Mouse (Mus musculus) brain, adult 2 months (tissue): ENCODE measurements at regions not wholly inside any gene's neighbourhood (a gene's known extent, or its start where the extent isn't known, plus 50 kb on each side); places are given as distances from the start of the nearest gene placed in this dataset.

Experiments used
- DNase-seq: peaks from one replicate; pipeline ENCODE4 v3.0.0; 2011; ENCODE audit warnings: low read depth, low spot score

GRCm38 (mm10) chr9:52379031-52379430, 210.7 kb upstream of the Zc3h12c start:
- DNase-seq, result no peak

- no peak for DNase-seq
Observed at GRCm38 (mm10) chr9:52377761-52378160, 209.4 kb upstream of the Zc3h12c start.

GRCm38 (mm10) chr9:52376914-52377313, 208.5 kb upstream of the Zc3h12c start:
- DNase-seq, result no peak

GRCm38 (mm10) chr9:52371296-52371695, 202.9 kb upstream of the Zc3h12c start:
- no peak for DNase-seq

GRCm38 (mm10) chr9:52368911-52369310, 200.5 kb upstream of the Zc3h12c start:
- peak; percentile 52 for DNase-seq

- no peak for DNase-seq
Observed at GRCm38 (mm10) chr9:52368080-52368479, 199.7 kb upstream of the Zc3h12c start.

- DNase-seq, result no peak
Observed at GRCm38 (mm10) chr9:52366046-52366445, 197.7 kb upstream of the Zc3h12c start.

- no peak for DNase-seq
Observed at GRCm38 (mm10) chr9:52361599-52361998, 193.2 kb upstream of the Zc3h12c start.

DNA sequence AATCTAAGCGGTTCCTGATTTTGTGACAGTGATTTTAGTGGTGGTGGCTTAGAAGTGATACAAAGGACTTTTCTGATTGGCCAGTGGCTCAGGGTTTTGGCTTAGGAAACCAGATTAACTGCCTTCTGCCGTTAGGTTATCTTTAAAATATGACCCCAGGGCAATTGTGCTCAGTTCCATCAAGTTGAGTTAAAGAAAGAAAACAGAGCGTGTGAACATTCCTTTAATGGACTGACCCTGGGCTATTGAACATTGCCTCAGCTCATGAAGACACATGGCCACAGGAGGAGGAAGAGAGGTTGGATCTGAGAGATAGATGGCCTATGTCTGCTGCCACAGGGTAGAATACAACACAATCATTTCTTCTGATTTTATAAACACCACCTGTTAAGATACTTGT, 191.0 kb upstream of the Zc3h12c start:
- DNase-seq, result no peak

GRCm38 (mm10) chr9:52356549-52356948, 188.2 kb upstream of the Zc3h12c start:
- DNase-seq, result no peak

DNA sequence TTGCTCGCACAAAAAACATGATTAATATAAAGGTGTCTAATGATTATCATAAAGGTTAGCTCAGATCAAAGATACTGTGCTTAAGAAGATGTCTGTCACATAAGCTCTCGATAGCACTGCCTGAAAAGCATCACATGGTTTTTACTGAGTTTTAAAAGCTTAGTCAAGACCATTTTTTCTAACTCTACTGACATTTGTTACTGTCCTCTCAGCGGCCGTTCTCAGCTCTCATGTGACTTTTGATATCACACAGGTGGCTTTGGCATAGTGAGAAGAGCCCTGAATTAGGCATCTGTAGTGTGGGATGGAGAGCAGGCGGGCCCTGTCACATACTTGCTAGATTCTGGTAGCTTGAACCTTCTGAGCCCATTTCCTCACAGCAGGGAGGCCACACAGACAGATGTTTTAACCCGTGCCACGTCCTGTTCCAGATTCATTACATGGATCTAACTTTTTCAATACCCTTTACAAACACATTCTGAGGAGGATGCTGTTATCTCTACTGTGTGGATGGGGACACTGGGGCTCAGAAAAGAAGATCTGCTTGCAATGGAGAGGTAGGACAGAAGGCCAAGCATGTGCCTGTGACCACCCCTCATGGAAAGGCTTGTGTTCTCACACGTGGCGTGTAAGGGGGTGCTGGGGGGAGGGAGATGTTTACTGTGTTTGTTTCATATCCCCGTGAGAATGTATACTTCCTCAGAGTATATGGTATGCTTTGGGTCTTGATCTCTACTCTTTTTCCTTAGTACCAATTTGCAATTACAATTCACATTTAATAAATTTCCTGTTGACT, 187.0 kb upstream of the Zc3h12c start:
- DNase-seq, result no peak

DNA sequence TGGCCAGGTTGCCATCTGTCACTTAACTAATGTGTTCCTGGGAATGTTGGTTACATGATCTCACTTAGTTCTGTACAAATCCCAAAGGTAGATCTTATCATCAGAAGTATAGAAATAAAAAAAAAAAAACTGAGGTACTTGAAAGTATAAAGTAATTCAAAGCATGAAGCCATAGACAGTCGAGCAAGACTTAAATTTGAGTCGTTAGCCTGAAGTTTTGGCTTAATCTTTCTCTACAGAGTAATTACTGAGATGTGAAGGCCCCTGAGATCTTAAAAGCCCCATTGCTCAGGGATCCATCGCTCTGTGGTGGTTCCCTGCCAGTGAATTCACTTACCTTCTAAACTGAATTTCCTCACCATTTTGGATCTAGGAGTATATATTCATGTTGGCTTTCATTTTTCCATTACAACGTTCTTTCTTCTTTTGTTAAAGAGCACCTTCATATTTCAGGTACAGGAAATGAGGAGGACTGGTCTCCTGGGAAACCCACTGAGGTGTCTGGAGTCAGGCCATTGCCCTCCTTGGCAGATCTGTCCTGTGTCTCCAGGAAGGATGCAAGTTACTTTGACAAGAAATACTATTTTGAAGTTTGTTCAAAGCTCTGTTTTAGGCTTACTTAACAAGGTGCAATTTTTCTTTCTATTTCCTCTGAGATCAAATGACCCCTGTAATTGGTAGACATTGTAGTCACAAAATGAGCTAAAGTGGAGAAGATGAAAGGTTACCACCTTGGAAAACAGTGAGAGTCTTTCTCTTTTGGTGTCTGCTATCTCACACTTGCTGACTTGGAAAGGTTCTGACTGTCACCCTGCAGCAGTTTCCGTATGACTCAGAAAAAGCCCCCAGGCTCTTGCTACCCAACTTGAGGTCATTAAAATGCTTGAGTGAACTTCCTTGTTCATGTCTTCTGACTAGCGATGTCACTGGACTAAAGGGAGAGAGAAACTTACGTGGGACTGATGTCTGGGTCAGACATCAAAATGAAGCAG, 180.5 kb upstream of the Zc3h12c start:
- no peak for DNase-seq

GRCm38 (mm10) chr9:52344177-52344877, 176.0 kb upstream of the Zc3h12c start:
- DNase-seq, result no peak

- DNase-seq, result no peak
Observed at GRCm38 (mm10) chr9:52341029-52341428, 172.7 kb upstream of the Zc3h12c start.

GRCm38 (mm10) chr9:52337786-52338322, 169.5 kb upstream of the Zc3h12c start:
- no peak for DNase-seq

GRCm38 (mm10) chr9:52334767-52335166, 166.4 kb upstream of the Zc3h12c start:
- no peak for DNase-seq

GRCm38 (mm10) chr9:52333884-52334283, 165.5 kb upstream of the Zc3h12c start:
- no peak for DNase-seq

DNA sequence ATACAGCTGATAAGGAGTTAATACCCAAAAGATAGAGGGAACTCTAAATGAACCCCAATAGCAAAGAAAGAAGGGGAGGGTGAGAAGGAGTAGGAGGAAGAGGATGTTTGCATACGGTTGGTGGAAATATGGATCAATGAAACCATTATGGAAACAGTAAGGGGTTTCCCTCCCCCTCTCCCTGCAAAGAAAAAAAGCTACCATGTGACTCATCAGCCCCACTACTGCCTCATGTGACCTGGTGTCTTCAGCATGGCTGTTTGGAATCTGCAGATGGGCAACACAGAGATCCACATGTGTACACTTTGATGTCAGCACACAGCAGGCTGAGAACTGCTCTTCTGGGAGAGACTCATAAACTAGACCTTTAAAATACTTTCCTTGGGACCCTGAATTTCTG, 163.4 kb upstream of the Zc3h12c start:
- no peak for DNase-seq

DNA sequence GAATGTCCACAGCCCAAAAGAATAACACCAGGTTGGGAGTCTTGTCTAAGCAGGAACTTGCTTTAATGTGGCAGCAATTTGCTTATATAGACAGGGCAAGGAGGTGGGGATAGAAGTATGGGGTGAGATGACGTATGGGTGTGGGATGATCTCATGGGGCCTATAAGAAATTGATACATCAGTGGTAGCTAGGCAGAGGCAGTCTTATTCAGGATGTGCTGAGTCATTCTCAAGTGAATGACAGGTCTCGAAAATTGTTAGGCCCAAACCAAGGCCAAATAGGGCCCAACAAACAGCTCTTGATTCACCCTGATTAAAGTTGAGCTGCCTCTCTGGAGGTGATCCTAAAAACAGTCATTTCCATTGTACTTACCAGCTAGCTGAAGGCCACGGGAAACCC, 162.3 kb upstream of the Zc3h12c start:
- no peak for DNase-seq

- no peak for DNase-seq
Observed at GRCm38 (mm10) chr9:52324347-52324746, 156.0 kb upstream of the Zc3h12c start.

GRCm38 (mm10) chr9:52323757-52324156, 155.4 kb upstream of the Zc3h12c start:
- DNase-seq, result peak; percentile 29

DNA sequence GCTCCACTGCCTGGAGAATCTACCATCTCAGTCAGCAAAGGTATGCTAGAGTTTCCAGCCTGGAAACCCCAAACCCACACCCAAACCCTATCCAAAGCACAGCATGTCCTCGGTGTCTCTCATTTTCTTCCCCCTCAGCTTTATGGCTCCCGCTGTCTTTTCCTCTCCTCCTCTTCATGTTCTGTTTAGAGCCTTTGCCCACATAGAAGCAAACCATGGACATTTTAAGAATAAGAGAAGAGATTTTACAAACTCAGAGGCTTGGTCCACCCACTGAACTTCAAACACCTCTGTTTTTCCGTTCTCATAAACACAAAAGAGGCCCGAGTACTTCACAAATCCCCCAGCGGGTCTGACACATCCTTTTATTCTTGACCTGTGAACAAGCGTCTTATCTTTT, 154.9 kb upstream of the Zc3h12c start:
- peak; percentile 54 for DNase-seq
